Mouse (Mus musculus) MEL (cell line): ENCODE results near the gene Hcls1. TPM values are rescaled to one million over a fixed set of nuclear protein-coding genes. Genes with fewer than 3 reads are reported as not detected.

Source experiments
- DNase-seq: peaks from one replicate; pipeline ENCODE4 v3.0.0; 2011; ENCODE audit warnings: low read depth, low spot score
- H3K27ac ChIP-seq: 2 replicates; pipeline ENCODE4 v1.5.1; 2012; ENCODE audit warnings: low read depth, mild to moderate bottlenecking, control low read depth, low read length, moderate library complexity; ENCODE audit not compliant: control insufficient read depth
- H3K27me3 ChIP-seq, 2 experiments: fragments of 150-350 bp in 1 of 2; sonication (generic) in 1 of 2; 2 replicates each; pipeline ENCODE4 v1.6.1; 2012; ENCODE audit warnings: low read length in 2 of 2, mild to moderate bottlenecking in 2 of 2, improper control_type of control experiment in 1 of 2, moderate library complexity in 1 of 2; ENCODE audit not compliant: insufficient read depth in 2 of 2, control insufficient read depth in 1 of 2
- H3K36me3 ChIP-seq, 2 experiments: 2 replicates each; pipeline ENCODE4 v1.6.1; 2012 to 2014; ENCODE audit warnings: low read length in 2 of 2, improper control_type of control experiment in 1 of 2, inconsistent platforms in 1 of 2, mild to moderate bottlenecking in 1 of 2; ENCODE audit not compliant: insufficient read depth in 2 of 2, control insufficient read depth in 1 of 2
- H3K4me1 ChIP-seq, 2 experiments: fragments of 150-350 bp in 1 of 2; sonication (generic) in 1 of 2; 2 replicates each; pipeline ENCODE4 v1.6.1; 2012; ENCODE audit warnings: low read length in 2 of 2, improper control_type of control experiment in 1 of 2, mild to moderate bottlenecking in 1 of 2; ENCODE audit not compliant: insufficient read depth in 2 of 2, control insufficient read depth in 1 of 2
- H3K4me3 ChIP-seq, 2 experiments: fragments of 150-350 bp in 1 of 2; sonication (generic) in 1 of 2; 2 replicates each; pipeline ENCODE4 v1.5.1; 2012; ENCODE audit warnings: low read depth in 2 of 2, low read length in 2 of 2, mild to moderate bottlenecking in 2 of 2, moderate library complexity in 2 of 2, control low read depth in 1 of 2, improper control_type of control experiment in 1 of 2; ENCODE audit not compliant: control insufficient read depth in 1 of 2, insufficient read depth in 1 of 2
- H3K79me2 ChIP-seq: 2 replicates; pipeline ENCODE4 v1.6.1; 2012; ENCODE audit warnings: mild to moderate bottlenecking, low read length, moderate library complexity; ENCODE audit not compliant: control insufficient read depth, poor library complexity, insufficient read depth
- H3K9ac ChIP-seq: 2 replicates; pipeline ENCODE4 v1.6.1; 2012; ENCODE audit warnings: low read depth, mild to moderate bottlenecking, control low read depth, low read length, moderate library complexity; ENCODE audit not compliant: control insufficient read depth, poor library complexity, severe bottlenecking
- H3K9me3 ChIP-seq: fragments of 150-350 bp; sonication (generic); replicated peaks from 2 replicates; pipeline ENCODE4 v1.6.1; 2012; ENCODE audit warnings: mild to moderate bottlenecking, low read length, improper control_type of control experiment, moderate library complexity; ENCODE audit not compliant: insufficient read depth
- BHLHE40 ChIP-seq: IDR thresholded peaks from 2 replicates; pipeline ENCODE4 v1.6.1; 2012; ENCODE audit warnings: low read depth, mild to moderate bottlenecking, inconsistent platforms, low read length, improper control_type of control experiment, borderline replicate concordance
- CHD1 ChIP-seq: IDR thresholded peaks from 2 replicates; pipeline ENCODE4 v1.6.1; 2012; ENCODE audit warnings: low read depth, mild to moderate bottlenecking, inconsistent platforms, low read length, improper control_type of control experiment
- CHD2 ChIP-seq: IDR thresholded peaks from 2 replicates; pipeline ENCODE4 v1.6.1; 2011; ENCODE audit warnings: low read length, improper control_type of control experiment
- ELF1 ChIP-seq: IDR thresholded peaks from 2 replicates; pipeline ENCODE4 v1.6.1; 2014; ENCODE audit warnings: low read depth, mild to moderate bottlenecking, inconsistent platforms, low read length, improper control_type of control experiment, moderate library complexity
- HCFC1 ChIP-seq: IDR thresholded peaks from 2 replicates; pipeline ENCODE4 v1.6.1; 2012; ENCODE audit warnings: low read depth, mild to moderate bottlenecking, inconsistent platforms, low read length, improper control_type of control experiment, moderate library complexity
- JUND ChIP-seq: IDR thresholded peaks from 2 replicates; pipeline ENCODE4 v1.6.1; 2011; ENCODE audit warnings: low read depth, mild to moderate bottlenecking, improper control_type of control experiment, low read length
- MAFK ChIP-seq: IDR thresholded peaks from 2 replicates; pipeline ENCODE4 v1.6.1; 2011; ENCODE audit warnings: low read depth, mild to moderate bottlenecking, low read length, improper control_type of control experiment, borderline replicate concordance
- MXI1 ChIP-seq: IDR thresholded peaks from 2 replicates; pipeline ENCODE4 v1.6.1; 2011; ENCODE audit warnings: mild to moderate bottlenecking, low read depth, low read length, improper control_type of control experiment
- MYB ChIP-seq: IDR thresholded peaks from 2 replicates; pipeline ENCODE4 v1.6.1; 2011; ENCODE audit warnings: mild to moderate bottlenecking, low read depth, low read length, improper control_type of control experiment
- MYC ChIP-seq: IDR thresholded peaks from 2 replicates; pipeline ENCODE4 v1.6.1; 2011; ENCODE audit warnings: low read depth, mild to moderate bottlenecking, low read length, improper control_type of control experiment, moderate library complexity
- NELFE ChIP-seq: IDR thresholded peaks from 2 replicates; pipeline ENCODE4 v1.6.1; 2011; ENCODE audit warnings: low read depth, low read length, improper control_type of control experiment
- NRF1 ChIP-seq: IDR thresholded peaks from 2 replicates; pipeline ENCODE4 v1.6.1; 2014; ENCODE audit warnings: low read depth, mild to moderate bottlenecking, inconsistent platforms, low read length, improper control_type of control experiment, moderate library complexity; ENCODE audit not compliant: poor library complexity, insufficient read depth, severe bottlenecking
- POLR2A ChIP-seq, 2 experiments: IDR thresholded peaks; 2 replicates each; pipeline ENCODE4 v1.6.1; 2011 to 2012; ENCODE audit warnings: low read length in 2 of 2, mild to moderate bottlenecking in 2 of 2, control low read depth in 1 of 2, improper control_type of control experiment in 1 of 2, low read depth in 1 of 2, moderate library complexity in 1 of 2; ENCODE audit not compliant: control insufficient read depth in 1 of 2, insufficient read depth in 1 of 2, poor library complexity in 1 of 2
- POLR2AphosphoS2 ChIP-seq: IDR thresholded peaks from 2 replicates; pipeline ENCODE4 v1.6.1; 2011; ENCODE audit warnings: low read length, improper control_type of control experiment
- SMC3 ChIP-seq: IDR thresholded peaks from 2 replicates; pipeline ENCODE4 v1.6.1; 2011; ENCODE audit warnings: low read depth, low read length, improper control_type of control experiment
- TAL1 ChIP-seq: IDR thresholded peaks from 2 replicates; pipeline ENCODE4 v1.6.1; 2012; ENCODE audit warnings: mild to moderate bottlenecking, inconsistent platforms, low read length, moderate library complexity, mixed read lengths
- USF1 ChIP-seq: IDR thresholded peaks from 2 replicates; pipeline ENCODE4 v1.6.1; 2014; ENCODE audit warnings: low read depth, mild to moderate bottlenecking, inconsistent platforms, low read length, improper control_type of control experiment, moderate library complexity
- polyA plus RNA-seq, 2 experiments: library from polyadenylated mRNA; stranded (reverse) in 1 of 2; unstranded in 1 of 2; fragments of >175 nt in 1 of 2; fragments of >200 nt in 1 of 2; gene quantifications; 2 replicates each; pipeline versions ENCODE4 v1.2.1 to v1.2.4; 2012; ENCODE audit warnings: low replicate concordance in 2 of 2, low read depth in 1 of 2; ENCODE audit not compliant: insufficient read length in 2 of 2, insufficient read depth in 1 of 2, missing spikeins in 1 of 2
- total RNA-seq: library from RNA; depleted of rRNA; stranded (reverse); fragments of 300-350 nt; gene quantifications from 2 replicates; pipeline ENCODE4 v1.2.3, GENCODE M21; 2012

Gene Hcls1
- total and polyA plus RNA-seq, 3 experiments, result 57.4 to 91.4 TPM; not detected in 1

GRCm38 (mm10) chr16:36914195-36914594 lies 20.6 kb upstream of the Hcls1 start:
- DNase-seq, result no peak
- H3K9ac ChIP-seq, result no peak overlapping the region
- no peak overlapping the region for H3K27ac ChIP-seq
- H3K36me3 ChIP-seq, result no peaks in the 10 kb centered on the region
- TF ChIP-seq MYC (no peak), ELF1 (no peak), CHD2 (no peak), BHLHE40 (no peak), CHD1 (no peak), POLR2AphosphoS2 (no peak), JUND (no peak), MYB (no peak)
- H3K4me1 ChIP-seq, result no peaks in the 10 kb centered on the region
- H3K9me3 ChIP-seq, result no peaks in the 10 kb centered on the region
- H3K27me3 ChIP-seq, result no peaks in the 10 kb centered on the region
- H3K79me2 ChIP-seq, result no peaks in the 10 kb centered on the region
- no peak overlapping the region for H3K4me3 ChIP-seq

GRCm38 (mm10) chr16:36918505-36918904 lies 16.3 kb upstream of the Hcls1 start:
- Histone ChIP-seq H3K79me2 (no peaks in the 10 kb centered on the region), H3K9me3 (no peaks in the 10 kb centered on the region), H3K27me3 (no peaks in the 10 kb centered on the region), H3K4me1 (no peaks in the 10 kb centered on the region)
- TF ChIP-seq MYC (no peak), NELFE (no peak), MAFK (no peak), TAL1 (no peak), USF1 (no peak), SMC3 (no peak), MXI1 (no peak), NRF1 (no peak), POLR2A (IDR thresholded peaks at IDR 0.05; ENCODE audit: control insufficient read depth in 1 of 2, insufficient read depth in 1 of 2, low read depth in 1 of 2, low read length in 2 of 2, poor library complexity in 1 of 2) (no peak)
- TF ChIP-seq, all 39 proteins: peak for 0
- Histone ChIP-seq H3K9ac (no peak overlapping the region), H3K4me3 (no peak overlapping the region), H3K27ac (no peak overlapping the region), H3K36me3 (peaks cover 0 to 2% of the 10 kb centered on the region in 2 experiments; a peak in 1 of 4 replicates)
- DNase-seq, result no peak

GRCm38 (mm10) chr16:36920410-36920809 lies 14.4 kb upstream of the Hcls1 start:
- Histone ChIP-seq H3K9me3 (no peaks in the 10 kb centered on the region), H3K36me3 (peaks cover 0 to 2% of the 10 kb centered on the region in 2 experiments; a peak in 1 of 4 replicates), H3K9ac (no peak overlapping the region), H3K79me2 (no peaks in the 10 kb centered on the region), H3K27me3 (no peaks in the 10 kb centered on the region), H3K4me3 (no peak overlapping the region), H3K4me1 (no peaks in the 10 kb centered on the region), H3K27ac (no peak overlapping the region)
- no peak for DNase-seq
- TF ChIP-seq BHLHE40, result no peak
- no peak for TF ChIP-seq CHD1
- no peak for TF ChIP-seq CHD2
- TF ChIP-seq HCFC1, result no peak
- TF ChIP-seq ELF1, result no peak
- TF ChIP-seq MAFK, result no peak
- no peak for TF ChIP-seq MYC
